Mouse (Mus musculus) erythroblast, embryonic 14.5 days (primary cell): ENCODE data around the gene Flt1.

ENCODE experiments used
- GATA1 ChIP-seq: IDR thresholded peaks from 2 replicates; pipeline ENCODE4 v1.6.1; 2012; ENCODE audit warnings: low read length, inconsistent platforms, mixed read lengths
- TAL1 ChIP-seq: IDR thresholded peaks from 3 replicates; pipeline ENCODE4 v1.6.1; 2012; ENCODE audit warnings: low read length, inconsistent platforms, mixed read lengths

DNA sequence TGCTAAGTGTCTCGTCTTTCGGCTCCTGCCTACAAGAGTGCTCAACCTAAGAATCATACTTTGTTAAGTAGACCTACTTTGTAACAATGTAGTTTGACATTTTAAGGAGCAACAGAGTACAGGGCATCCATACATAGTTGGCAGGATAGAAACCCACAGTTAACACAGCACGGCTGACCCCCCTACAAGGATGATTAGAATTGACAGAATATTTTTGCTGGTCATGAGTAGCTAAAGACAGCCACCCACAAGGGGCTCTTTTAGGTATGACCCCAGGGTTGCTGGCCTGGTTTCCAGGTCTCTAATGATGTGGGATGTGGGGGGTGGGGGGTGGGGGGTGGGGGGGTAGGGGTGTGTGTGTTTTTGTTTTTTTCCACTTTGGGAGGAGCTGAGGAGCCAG, 89.1 kb downstream of the Flt1 start:
- TF ChIP-seq TAL1 = no peak
- no peak for TF ChIP-seq GATA1
